Mouse (Mus musculus) hindbrain, embryonic 14.5 days (tissue): Measurements from ENCODE around the gene Klf6. TPM values are rescaled to one million over a fixed set of nuclear protein-coding genes. Genes with fewer than 3 reads are reported as not detected.

ENCODE experiments used
- ATAC-seq: fragments of 200-750 bp; cut with Nextera tagmentation; 2 replicates; pipeline ENCODE4 v1.8.0; 2017; ENCODE audit warnings: moderate number of reproducible peaks, mild to moderate bottlenecking, moderate TSS enrichment, moderate library complexity; ENCODE audit not compliant: low FRiP score
- DNase-seq: peaks from one replicate; pipeline ENCODE4 v3.0.0-alpha.2; 2015; ENCODE audit warnings: low spot score
- H3K27ac ChIP-seq: fragments of 300-500 bp; sonication (generic); 2 replicates; pipeline ENCODE4 v1.5.1; 2014; ENCODE audit warnings: mild to moderate bottlenecking, moderate library complexity
- H3K27me3 ChIP-seq: fragments of 300-500 bp; sonication (generic); 2 replicates; pipeline ENCODE4 v1.6.1; 2014; ENCODE audit warnings: mild to moderate bottlenecking, low read length, mixed read lengths; ENCODE audit not compliant: control insufficient read depth, insufficient read depth
- H3K36me3 ChIP-seq: fragments of 300-500 bp; sonication (generic); replicated peaks from 2 replicates; pipeline ENCODE4 v1.6.1; 2014; ENCODE audit not compliant: control insufficient read depth, insufficient read depth
- H3K4me1 ChIP-seq: fragments of 300-500 bp; sonication (generic); replicated peaks from 2 replicates; pipeline ENCODE4 v1.6.1; 2014; ENCODE audit warnings: antibody characterized with exemption, low read length, mixed read lengths; ENCODE audit not compliant: control insufficient read depth, insufficient read depth
- H3K4me2 ChIP-seq: fragments of 300-500 bp; sonication (generic); replicated peaks from 2 replicates; pipeline ENCODE4 v1.6.1; 2014; ENCODE audit warnings: mild to moderate bottlenecking, moderate library complexity
- H3K4me3 ChIP-seq: fragments of 300-500 bp; sonication (generic); replicated peaks from 2 replicates; pipeline ENCODE4 v1.5.1; 2014; ENCODE audit warnings: mild to moderate bottlenecking, low read length
- H3K9ac ChIP-seq: fragments of 300-500 bp; sonication (generic); 2 replicates; pipeline ENCODE4 v1.6.1; 2014
- H3K9me3 ChIP-seq: fragments of 300-500 bp; sonication (generic); 2 replicates; pipeline ENCODE4 v1.6.1; 2016; ENCODE audit warnings: low read length; ENCODE audit not compliant: control insufficient read depth
- WGBS: fragments of 180-500 bp; shearing (Covaris S2); extraction: QIAGEN DNeasy Blood & Tissue Kit; methylation state at CpG from one replicate; pipeline ENCODE4 v1.1.7; 2014; 5-methylcytosine and 5-hydroxymethylcytosine counted together
- polyA plus RNA-seq: library from polyadenylated mRNA; unstranded; fragments of >200 nt; fragmentation: Nextera tagmentation; extraction: Ambion mirVana; gene quantifications from 2 replicates; pipeline ENCODE4 v1.2.1, GENCODE M21; 2014

Klf6 gene
- polyA plus RNA-seq, 1 experiment from 2014 or later: 77.8 TPM

GRCm38 (mm10) chr13:5862003-5862625 is 832 bp downstream of the Klf6 start:
- Histone ChIP-seq H3K27ac (peak overlapping the region; percentile 94), H3K4me1 (peaks cover 23% of the 10 kb centered on the region), H3K36me3 (peaks cover 24% of the 10 kb centered on the region), H3K9me3 (no peaks in the 10 kb centered on the region), H3K27me3 (no peaks in the 10 kb centered on the region), H3K4me2 (peak overlapping the region; percentile 76), H3K4me3 (peak overlapping the region; percentile 69), H3K9ac (peak overlapping the region; percentile 78)
- DNase-seq: no peak
- no peak for ATAC-seq
- WGBS: under 1% methylated on average over 20 of the region's 20 CpGs

GRCm38 (mm10) chr13:5862626-5863407 is 1.5 kb downstream of the Klf6 start:
- Histone ChIP-seq H3K27ac (peak overlapping the region; percentile 94), H3K4me2 (peak overlapping the region; percentile 76), H3K4me1 (peaks cover 23% of the 10 kb centered on the region), H3K27me3 (no peaks in the 10 kb centered on the region), H3K36me3 (peaks cover 31% of the 10 kb centered on the region), H3K9me3 (no peaks in the 10 kb centered on the region), H3K9ac (peak overlapping the region; percentile 78), H3K4me3 (peak overlapping the region; percentile 69)
- DNase-seq (peak; percentile 69), ATAC-seq (no peak)
- WGBS: 2% methylated on average over 16 of the region's 16 CpGs

- ATAC-seq (no peak), DNase-seq (peak; percentile 48)
- H3K9me3 ChIP-seq: no peaks in the 10 kb centered on the region
- peaks cover 23% of the 10 kb centered on the region for H3K4me1 ChIP-seq
- H3K4me2 ChIP-seq: peak overlapping the region; percentile 76
- WGBS: 1% methylated on average over 5 of the region's 5 CpGs
- H3K27me3 ChIP-seq: no peaks in the 10 kb centered on the region
- H3K9ac ChIP-seq: peak overlapping the region; percentile 78
- H3K4me3 ChIP-seq: peak overlapping the region; percentile 69
- peaks cover 37% of the 10 kb centered on the region for H3K36me3 ChIP-seq
- peak overlapping the region; percentile 94 for H3K27ac ChIP-seq
Observed at GRCm38 (mm10) chr13:5863408-5863891, 2.2 kb downstream of the Klf6 start.

GRCm38 (mm10) chr13:5864265-5865097 is 3.2 kb downstream of the Klf6 start:
- DNase-seq: peak; percentile 29
- Histone ChIP-seq H3K27ac (peak overlapping the region; percentile 94), H3K4me1 (peaks cover 23% of the 10 kb centered on the region), H3K27me3 (no peaks in the 10 kb centered on the region), H3K9ac (peak overlapping the region; percentile 78), H3K4me3 (peak overlapping the region; percentile 69), H3K4me2 (peak overlapping the region; percentile 76), H3K9me3 (no peaks in the 10 kb centered on the region), H3K36me3 (peaks cover 44% of the 10 kb centered on the region)
- WGBS: 58% methylated on average over 10 of the region's 10 CpGs
- ATAC-seq: no peak

- WGBS: 88% methylated on average over 9 of the region's 9 CpGs
- H3K9me3 ChIP-seq: no peaks in the 10 kb centered on the region
- ATAC-seq (no peak), DNase-seq (no peak)
- H3K27ac ChIP-seq: no peak overlapping the region
- H3K36me3 ChIP-seq: peaks cover 46% of the 10 kb centered on the region
- peak overlapping the region; percentile 76 for H3K4me2 ChIP-seq
- H3K9ac ChIP-seq: no peak overlapping the region
- H3K27me3 ChIP-seq: no peaks in the 10 kb centered on the region
- H3K4me1 ChIP-seq: peaks cover 26% of the 10 kb centered on the region
- H3K4me3 ChIP-seq: peak overlapping the region; percentile 69
Observed at GRCm38 (mm10) chr13:5865098-5865415, 3.8 kb downstream of the Klf6 start.

GRCm38 (mm10) chr13:5866091-5866490 is 4.8 kb downstream of the Klf6 start:
- no peaks in the 10 kb centered on the region for H3K27me3 ChIP-seq
- H3K27ac ChIP-seq: no peak overlapping the region
- H3K4me3 ChIP-seq: 0 out of 2 replicates have a peak overlapping the region, but pooled peaks have one; percentile 69
- peak overlapping the region; percentile 76 for H3K4me2 ChIP-seq
- ATAC-seq: no peak
- peaks cover 46% of the 10 kb centered on the region for H3K36me3 ChIP-seq
- peaks cover 34% of the 10 kb centered on the region for H3K4me1 ChIP-seq
- DNase-seq: no peak
- WGBS: 72% methylated on average over 6 of the region's 6 CpGs
- H3K9me3 ChIP-seq: no peaks in the 10 kb centered on the region
- H3K9ac ChIP-seq: no peak overlapping the region

GRCm38 (mm10) chr13:5866532-5866931 is 5.2 kb downstream of the Klf6 start:
- Histone ChIP-seq H3K9me3 (no peaks in the 10 kb centered on the region), H3K9ac (no peak overlapping the region), H3K4me3 (no peak overlapping the region), H3K27me3 (no peaks in the 10 kb centered on the region), H3K4me1 (peaks cover 34% of the 10 kb centered on the region), H3K4me2 (peak overlapping the region; percentile 76), H3K27ac (no peak overlapping the region), H3K36me3 (peaks cover 46% of the 10 kb centered on the region)
- WGBS: 89% methylated on average over 5 of the region's 5 CpGs
- no peak for DNase-seq
- no peak for ATAC-seq

- ATAC-seq: no peak
- Histone ChIP-seq H3K4me3 (no peak overlapping the region), H3K4me1 (peaks cover 34% of the 10 kb centered on the region), H3K9ac (no peak overlapping the region), H3K9me3 (no peaks in the 10 kb centered on the region), H3K36me3 (peaks cover 46% of the 10 kb centered on the region), H3K27me3 (no peaks in the 10 kb centered on the region), H3K27ac (no peak overlapping the region), H3K4me2 (no peak overlapping the region)
- 73% methylated on average over 8 of the region's 8 CpGs for WGBS
- no peak for DNase-seq
Observed at GRCm38 (mm10) chr13:5868376-5868775, 7.1 kb downstream of the Klf6 start.

- Histone ChIP-seq H3K9me3 (no peaks in the 10 kb centered on the region), H3K27ac (no peak overlapping the region), H3K4me1 (peaks cover 30% of the 10 kb centered on the region), H3K9ac (no peak overlapping the region), H3K36me3 (peaks cover 46% of the 10 kb centered on the region), H3K4me3 (no peak overlapping the region), H3K4me2 (no peak overlapping the region), H3K27me3 (no peaks in the 10 kb centered on the region)
- ATAC-seq: no peak
- DNase-seq: no peak
- 49% methylated on average over 5 of the region's 5 CpGs for WGBS
Observed at GRCm38 (mm10) chr13:5869433-5869832, 8.2 kb downstream of the Klf6 start.
